Mouse (Mus musculus) testis, postnatal 10 days (tissue): Measurements from ENCODE around the gene Ube3b.

ENCODE experiments used
- DNase-seq: peaks from one replicate; pipeline ENCODE4 v3.0.0; 2021; ENCODE audit warnings: low spot score

The Ube3b gene

DNA sequence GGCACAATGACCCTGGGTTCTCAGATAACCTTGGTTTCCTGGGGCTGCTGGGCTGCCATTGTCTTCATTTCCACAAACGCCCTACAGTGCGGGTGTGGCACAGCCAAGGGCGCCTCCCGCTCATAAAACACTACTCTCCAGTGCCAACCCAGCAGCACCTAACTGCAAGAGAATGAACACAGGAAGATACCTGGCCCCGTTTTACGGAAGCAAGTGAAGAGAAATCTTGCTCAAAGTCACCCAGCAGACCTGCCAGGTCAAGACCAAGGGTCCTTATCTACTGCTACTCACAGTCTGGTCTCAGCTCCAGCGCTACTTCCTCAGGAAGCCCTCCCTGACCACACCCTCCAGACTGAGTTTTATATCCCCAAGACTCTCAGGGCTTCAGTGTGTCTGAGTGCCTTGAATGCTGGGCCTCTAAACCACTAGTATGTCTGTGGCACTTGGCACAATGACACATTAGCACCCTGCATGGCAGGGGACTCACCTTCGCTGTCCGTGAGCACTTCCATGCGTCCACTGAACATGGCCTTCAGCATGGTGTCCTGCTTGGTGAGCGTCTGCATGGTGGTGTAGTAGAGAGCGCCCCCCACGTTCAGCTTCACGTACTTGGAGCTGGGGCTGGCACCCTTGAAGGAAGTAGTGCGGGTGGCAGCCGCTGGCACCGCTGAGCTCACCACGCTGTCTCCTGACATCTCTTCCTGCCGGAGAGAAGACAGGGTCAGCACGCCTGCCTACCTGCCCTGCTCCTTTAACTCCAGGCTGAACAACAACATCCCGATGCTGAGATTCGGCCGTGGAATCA, 5.8 kb upstream of the Ube3b start:
- no peak for DNase-seq

DNA sequence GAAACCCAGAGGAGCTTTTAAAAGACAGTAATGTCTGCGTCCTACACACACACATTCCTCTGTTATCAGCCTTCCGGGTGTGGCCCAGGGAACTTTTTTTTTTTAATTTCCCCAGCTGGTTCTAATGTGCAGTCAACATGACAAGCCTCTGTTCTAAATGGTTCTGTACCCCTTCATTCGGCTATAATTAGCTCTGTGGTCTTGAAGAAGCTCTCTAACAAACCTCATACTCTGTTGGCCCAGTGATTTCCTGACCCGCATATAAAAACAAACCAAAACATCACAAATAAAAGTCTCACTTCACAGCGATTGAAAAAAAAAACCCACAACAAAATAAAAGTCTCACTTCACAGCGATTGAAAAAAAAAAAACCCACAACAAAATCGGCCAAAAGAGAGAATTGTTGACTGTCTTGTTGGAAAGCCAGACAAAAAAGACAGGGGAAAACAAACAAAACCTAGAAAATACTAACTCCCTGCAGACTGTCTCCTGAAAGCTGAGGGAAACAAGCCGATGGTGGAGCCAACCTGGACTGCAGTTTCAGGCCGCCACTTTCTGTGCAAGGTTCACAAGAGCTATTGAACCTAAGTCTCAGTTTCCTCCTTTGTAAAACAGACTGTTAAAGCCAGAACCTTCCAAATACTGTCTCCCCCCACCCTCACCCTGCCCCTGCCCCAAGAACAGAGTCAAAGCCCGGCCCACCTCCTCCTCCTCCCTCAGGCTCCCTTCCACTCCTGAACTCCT, 2.1 kb upstream of the Ube3b start:
- no peak for DNase-seq

DNA sequence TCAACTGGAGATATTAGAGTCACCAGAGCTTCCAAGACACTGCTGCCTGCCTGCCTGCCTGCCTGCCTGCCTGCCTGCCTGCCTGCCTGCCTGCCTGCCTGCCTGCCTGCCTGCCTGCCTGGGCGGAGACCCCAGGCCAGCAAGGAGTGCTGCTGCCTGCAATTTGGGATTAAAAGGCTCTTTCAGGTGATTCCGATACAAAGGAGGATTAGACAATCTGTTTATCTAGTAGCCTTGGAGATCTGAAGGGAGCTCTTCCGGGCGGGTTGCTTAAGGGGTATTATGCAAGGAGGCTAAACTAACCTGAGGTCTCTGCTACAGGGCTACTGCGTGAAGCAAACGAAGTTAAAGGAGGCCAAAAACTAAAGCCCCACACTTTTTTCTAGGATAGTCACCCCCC, 1.5 kb upstream of the Ube3b start:
- no peak for DNase-seq

DNA sequence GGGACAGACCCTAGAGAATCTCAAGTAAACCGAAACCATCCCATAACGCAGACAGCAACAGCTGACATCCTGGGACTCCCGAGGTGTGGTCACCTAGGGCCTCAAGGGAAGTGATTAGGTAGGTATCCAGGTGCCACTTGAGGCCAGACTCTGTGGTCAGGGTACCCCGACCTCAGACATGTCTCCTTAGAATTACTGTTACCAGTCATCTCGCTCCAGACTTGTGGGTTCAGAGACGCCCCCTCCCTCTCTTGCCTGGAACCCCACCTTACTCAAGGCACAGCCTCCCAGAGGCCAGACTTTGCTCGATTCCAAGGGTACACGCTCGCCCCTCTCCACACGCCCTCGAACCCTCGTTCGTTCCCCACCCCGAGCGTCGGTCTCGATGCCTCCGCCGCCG, 644 bp upstream of the Ube3b start:
- DNase-seq = no peak

DNA sequence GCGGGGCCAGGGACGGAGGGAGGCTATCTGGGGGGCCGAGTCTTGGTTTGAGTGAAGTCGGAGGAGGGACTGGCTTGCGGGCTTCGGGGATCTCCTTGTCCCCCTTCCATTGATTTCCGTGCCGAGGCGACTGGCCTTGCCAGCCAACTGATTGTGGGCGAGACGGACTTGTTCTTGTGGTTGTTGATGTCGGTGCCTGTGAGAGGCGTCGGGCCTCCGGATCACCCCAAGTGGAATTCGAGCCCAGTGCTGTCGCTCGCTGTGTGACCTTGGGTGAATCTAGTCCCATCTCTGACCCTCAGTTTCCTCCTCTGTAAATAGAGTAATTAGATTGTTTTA, 575 bp downstream of the Ube3b start:
- DNase-seq = no peak

DNA sequence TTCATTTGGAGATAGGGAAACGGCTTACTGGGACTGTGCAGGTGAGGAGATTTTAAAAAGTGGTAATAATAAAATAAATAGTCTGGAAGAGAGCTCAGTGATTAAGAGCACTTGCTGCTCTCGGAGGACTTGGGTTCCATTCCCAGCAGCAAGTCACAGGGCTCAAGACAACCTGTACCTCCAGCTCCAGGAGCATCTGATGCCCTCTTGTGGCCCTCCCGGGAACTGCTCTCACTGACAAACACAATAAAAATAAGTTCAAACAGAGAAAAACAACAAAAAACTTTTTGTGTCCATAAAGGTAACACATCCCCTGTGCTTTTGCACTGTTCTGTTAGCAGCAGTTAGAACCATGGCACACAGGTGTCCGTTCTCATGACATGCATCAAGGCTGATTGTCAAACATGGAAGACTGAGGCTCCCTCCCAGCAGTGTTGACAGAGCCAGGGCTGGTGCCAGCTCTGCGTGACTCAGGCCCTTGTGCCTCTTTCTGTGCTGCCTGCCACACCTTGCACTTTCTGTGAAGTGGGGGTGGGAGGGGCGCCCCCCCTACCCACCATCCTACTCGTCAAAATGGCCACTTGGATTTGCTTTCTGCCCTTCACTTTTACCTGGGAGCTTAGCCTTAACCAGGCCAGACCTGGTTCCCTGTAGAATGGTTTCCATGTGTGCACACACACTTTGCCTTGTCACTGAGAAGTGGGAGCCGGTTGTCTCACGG, 2.9 kb downstream of the Ube3b start:
- DNase-seq = peak; percentile 76

DNA sequence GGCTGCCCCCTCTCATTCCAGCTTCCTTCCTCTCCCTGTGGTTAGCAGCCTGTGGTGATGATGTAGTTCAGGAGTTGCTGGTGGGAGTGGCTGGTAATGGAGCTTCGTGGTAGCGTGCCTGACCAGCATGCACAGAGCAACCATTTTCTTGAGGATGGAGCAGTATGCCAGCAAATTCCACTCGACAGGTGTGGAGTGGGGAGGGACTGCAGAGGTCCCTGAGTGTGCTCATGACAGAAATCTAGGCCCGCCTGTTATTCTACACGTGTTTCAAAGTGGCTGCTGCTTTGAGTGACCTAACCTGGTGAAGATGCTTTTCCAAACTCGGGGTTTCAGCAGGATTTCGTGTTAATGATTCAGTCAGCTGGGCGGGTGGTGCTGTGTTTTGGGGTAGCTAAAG, 4.0 kb downstream of the Ube3b start:
- no peak for DNase-seq

DNA sequence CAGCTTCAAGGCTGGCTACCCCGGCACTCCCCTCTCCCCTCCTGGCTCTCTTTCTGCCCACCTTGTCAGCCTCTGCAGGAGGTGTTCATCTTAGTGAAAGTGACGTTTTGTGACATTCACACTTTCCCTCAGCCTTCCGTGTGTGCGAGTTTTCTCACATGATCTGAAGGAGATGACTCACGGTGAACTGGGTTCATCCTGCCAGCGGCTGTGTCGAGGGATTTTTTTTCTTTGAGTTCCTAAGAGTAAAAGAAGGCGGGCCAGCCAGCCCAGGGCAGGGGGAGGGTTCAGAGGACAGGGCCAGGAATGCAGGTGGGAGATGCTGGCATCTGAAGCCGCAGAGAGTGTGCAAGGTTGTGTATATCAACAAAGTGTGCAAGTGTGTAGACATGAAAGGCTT, 12.8 kb downstream of the Ube3b start:
- no peak for DNase-seq

DNA sequence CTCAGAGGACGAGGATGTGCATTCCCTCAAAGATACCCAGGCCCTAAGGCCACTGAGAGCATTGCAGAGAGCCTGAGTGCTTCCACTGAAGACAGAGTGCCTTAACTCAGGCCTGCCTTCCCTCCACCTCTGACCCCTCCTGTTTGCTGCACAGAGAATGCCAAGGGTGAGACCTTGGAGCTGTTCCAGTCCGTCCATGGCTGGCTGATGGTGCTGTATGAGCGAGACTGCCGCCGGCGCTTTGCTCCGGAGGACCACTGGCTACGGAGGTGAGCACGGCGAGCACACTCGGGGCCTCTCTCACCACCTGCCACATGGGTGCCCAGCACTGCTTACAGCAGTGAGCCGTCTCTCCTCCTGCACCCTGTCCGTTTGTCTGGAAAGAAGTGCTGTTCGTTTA, 26.2 kb downstream of the Ube3b start:
- DNase-seq = no peak

DNA sequence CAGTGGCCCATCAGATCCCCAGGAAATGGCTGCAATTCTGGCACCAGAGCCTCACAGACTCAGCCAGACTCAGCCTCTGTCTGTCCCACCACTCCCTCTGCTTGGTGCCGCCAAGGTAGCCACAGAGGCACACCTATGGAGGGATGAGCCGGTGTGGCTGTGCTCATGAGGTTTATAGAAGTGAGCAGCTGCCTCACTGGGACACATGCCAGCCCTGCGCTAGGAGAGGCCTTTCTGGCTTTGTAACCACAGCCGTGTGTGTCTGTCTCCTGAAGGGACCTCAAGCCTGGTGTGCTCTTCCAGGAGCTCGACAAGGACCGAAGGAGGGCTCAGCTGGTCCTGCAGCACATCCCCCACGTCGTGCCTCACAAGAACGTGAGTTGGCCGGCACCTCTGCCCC, 26.9 kb downstream of the Ube3b start:
- DNase-seq = no peak

DNA sequence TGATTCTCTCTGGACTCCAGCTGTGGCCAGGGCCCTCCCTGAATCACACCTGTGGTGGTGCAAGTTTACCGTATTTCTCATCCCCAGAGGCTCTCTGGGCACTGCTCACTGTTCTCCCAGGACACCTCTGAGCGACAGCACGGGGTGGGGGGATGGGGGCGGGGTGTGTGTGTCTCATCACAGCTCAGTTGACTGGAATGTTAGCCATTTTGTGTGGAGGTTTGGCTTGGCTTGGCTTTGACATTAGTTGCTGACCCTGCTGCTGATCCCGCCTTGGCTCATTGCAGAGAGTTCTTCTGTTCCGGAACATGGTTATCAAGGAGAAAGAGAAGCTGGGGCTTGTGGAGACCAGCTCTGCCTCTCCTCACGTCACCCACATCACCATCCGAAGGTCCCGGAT, 27.4 kb downstream of the Ube3b start:
- DNase-seq = no peak

DNA sequence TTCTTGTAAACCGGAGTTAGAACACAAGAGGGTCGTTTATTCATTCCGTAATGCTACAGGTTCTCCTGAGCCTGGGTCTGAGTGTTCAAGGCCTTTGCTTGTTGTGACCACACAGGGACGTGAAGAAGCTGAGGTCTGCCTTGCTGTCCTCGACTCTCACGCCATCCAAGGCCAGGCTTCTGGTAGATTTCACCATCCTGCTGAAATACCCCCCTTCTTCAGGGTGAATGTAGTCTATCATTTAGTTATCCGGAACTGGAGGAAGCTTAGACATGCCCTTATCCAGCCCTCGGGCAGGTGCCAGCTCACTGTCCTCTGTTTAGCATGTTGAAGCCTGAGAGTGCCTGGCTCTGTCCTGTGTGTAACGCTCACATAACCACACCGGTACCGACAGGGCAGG, 28.4 kb downstream of the Ube3b start:
- DNase-seq = no peak

DNA sequence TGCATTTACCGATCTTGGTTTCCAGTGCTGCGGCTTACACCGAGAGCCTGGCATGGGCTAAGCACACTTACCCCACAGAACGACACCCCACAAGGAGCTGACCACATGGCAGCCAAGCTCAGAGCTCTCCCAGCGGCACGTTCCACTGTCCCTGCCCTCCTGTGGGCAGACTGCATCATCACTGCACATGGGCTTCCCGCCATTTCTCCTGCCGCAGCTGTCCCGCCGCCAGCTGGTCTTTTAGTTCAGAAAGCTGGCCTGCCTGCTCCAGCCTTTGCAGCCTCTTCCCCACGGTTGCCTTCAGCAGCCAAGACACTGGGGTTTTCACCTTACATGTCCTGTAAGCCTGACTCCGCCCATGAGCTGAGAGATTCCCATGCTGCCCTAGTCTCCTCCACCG, 30.0 kb downstream of the Ube3b start:
- no peak for DNase-seq

DNA sequence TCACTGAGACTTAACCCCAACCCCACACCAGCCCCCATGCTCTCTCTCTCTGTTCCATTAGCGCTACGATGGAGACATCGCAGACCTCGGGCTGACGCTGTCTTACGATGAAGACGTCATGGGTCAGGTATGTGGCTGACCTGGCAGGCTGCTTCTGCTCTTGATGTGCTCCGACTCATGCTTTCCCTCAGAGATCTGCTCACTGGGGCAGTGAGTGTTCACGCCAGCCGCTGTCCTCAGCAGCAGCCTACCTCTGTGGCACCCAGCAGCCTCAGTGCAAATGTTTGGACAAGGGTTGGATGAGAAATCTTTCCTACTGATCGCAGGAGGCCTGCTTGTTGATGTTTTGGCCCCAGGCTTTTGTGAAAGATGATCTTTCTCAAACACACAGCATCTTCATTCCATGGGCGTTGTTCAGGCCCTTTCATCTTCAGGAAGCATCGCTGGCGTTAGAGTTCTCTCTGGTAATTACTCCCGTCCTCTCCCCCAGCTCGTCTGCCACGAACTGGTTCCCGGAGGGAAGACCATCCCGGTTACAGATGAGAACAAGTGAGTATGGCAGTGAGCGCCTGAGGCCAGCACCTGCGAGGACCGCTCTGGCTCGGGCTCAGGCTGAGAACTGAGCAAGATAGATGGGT, 32.1 kb downstream of the Ube3b start:
- DNase-seq = no peak

DNA sequence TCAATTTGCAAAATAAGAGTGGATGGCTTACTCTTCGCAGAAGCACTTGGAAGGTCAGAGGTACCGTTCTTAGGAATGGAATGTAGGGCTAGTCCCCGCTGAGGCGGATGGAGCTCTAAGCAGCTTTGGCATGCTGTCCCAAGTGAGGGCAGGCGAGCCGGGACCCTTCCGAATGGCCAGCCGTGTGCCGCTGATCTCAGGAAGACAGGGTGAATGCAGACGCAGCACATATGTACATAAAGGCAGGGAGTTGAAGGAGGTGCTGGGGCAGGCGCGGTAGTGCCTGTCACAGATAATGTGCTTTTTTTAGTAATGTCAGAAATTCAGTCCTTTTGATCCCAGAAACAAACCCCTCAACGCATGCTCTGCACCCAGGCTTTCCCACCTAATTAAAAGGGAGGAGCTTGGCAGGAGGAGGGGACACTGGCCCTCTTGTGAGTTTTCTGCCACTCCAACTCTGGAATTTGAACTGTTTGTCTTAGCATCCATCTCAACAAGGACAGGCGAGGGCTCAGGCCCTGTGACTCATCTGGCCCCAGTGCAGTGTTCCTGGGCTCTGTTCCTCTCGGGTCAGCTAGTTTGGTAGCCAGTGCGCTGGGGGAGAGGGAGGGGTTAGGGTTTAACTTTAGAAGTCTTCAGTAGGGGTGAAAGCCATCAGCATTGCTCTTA, 32.8 kb downstream of the Ube3b start:
- no peak for DNase-seq

DNA sequence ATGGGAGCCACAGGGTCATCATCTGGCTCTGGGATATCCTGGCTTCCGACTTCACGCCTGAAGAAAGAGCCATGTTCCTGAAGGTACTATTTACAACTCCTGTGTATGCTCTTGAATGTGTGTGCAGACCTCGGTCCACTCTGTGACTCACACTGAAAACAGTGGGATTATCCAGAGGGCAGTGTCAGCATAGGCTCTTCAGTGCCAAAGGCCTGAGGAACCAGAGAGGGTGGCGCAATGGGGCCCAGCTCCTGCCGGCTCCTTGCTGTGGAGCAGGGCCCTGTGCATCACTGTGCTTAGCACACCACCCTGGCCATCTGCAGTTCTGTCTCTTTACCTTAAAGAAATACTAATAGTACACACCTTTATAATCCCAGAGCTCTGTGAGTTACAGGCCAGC, 35.2 kb downstream of the Ube3b start:
- DNase-seq = no peak

DNA sequence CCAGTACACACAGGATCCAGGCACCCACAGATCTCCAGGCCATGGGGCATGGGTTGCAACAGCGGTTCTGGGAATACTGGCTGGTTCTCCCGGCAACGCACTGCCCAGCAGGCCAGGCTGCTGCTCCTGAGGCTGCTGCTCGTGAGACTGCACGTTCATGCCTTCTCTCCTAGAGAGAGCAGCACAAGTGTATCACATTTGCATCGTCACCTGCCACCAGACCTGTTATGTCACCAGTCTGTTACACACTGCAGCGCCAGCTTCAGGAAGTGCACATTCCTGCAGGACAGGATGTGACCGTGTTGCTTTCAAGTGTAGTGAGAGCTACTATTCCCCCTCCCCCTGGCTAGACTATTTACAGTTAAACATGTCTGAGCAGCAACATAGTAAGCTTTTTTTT, 36.4 kb downstream of the Ube3b start:
- DNase-seq = no peak

DNA sequence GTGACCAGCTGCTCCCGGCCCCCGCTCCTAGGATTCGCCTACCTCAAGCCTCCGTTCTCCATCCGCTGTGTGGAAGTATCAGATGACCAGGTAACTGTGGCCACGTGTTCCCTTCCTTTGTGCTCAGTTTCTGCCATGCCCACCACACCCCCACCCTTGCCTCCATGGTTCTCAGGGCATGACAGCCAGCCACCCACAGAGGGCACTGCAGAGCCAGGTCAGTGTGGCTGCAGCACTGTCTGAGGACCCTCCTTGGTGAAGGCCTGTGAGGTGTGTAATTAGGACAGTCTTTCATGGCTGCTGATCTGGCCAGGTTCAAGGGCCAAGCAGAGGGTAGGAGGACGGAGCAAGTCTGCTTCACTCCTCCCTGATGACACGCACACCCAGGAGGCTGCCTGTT, 38.1 kb downstream of the Ube3b start:
- no peak for DNase-seq

DNA sequence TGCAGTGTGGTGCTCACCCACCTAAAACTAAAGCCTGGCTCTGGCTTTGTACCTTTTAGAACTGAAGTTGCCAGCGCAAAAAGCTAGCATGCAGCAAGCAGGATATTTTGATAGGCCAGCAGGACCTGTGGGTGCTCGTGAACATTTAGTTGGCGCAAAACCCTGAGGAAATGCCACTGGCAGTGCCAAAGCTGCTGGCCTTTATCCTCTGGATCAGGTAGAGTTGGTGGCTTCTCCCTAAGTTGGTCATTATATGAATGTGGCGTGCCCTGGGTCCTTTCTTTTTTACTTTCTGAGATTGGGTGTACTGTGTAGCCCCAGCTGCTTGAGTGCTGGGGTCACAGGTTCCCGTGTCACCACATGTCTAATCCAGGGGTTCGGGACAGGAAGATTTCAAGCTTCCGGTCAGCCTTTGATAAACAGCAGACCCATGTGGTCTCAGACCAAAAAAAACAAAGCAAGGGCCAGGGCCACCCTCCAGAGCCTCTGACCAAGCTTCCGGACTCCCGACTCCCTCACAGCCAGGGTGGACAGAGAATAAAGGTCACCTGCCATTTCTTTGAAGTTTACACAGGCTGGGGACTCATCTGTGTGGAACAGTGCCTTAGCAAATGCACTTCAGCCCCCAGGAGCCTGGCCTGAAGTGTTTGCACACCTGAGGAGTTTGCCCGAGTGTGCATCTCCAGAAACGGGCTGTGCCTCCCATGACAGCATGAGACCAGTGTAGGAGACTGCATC, 41.3 kb downstream of the Ube3b start:
- DNase-seq = no peak

DNA sequence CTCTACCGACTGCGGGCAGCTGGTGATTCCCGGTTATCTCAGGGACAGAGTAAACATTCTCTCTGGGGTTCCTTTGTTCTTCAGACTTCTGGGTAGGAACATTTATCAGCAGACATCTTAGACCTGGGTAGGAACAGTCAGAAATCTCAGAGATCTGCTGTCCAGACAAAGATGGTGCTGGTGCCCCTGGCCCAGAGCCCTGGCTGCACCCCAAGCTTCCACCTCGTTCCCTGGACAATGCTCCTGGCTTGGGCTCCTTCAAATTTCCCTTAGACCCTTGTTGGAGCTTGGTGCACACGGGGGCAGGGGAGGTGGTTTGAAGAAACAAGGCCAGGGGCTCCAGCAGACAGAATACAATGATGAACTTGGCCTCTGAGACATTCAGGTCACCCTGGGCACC, 42.2 kb downstream of the Ube3b start:
- DNase-seq = no peak

DNA sequence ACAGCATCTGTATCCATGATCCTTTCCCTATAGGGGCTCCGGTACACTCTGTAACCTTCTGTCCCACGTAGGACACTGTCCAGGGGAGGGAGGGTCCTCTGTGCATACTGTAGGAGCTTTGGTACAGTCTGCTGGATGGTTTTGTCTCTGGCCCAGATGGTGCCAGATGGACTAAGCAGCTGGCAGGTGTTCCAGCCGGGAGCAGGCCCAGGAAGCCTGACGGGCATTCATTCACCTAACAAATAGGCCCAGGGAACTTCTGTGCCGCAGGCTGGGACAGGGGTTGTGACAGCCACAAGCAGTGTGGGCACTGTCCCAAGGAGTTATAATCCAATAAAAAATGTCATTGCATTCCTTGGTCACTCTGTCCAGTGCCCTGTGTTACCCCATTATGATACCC, 43.6 kb downstream of the Ube3b start:
- DNase-seq = no peak

DNA sequence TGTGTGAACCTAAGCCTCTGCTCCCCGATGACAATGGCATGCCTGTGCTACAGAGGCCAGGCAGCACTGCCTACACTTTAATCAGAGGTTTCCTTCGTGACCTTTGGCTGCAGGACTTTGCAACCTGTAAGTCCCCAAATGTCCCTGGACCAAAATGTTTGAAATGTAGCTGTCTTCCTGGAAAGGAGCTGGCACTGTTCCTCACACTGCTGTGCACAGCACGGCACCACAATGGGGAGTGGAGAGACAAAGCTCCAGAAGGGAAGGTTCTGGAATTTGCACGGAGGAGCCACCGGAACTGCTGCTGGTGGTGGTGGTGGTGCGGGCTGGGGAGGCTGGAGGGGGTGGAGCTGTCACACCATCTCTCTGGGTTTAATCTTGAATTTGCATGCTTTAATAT, 46.3 kb downstream of the Ube3b start:
- no peak for DNase-seq
